Mouse (Mus musculus): ENCODE data around the gene Grik4.

DNA sequence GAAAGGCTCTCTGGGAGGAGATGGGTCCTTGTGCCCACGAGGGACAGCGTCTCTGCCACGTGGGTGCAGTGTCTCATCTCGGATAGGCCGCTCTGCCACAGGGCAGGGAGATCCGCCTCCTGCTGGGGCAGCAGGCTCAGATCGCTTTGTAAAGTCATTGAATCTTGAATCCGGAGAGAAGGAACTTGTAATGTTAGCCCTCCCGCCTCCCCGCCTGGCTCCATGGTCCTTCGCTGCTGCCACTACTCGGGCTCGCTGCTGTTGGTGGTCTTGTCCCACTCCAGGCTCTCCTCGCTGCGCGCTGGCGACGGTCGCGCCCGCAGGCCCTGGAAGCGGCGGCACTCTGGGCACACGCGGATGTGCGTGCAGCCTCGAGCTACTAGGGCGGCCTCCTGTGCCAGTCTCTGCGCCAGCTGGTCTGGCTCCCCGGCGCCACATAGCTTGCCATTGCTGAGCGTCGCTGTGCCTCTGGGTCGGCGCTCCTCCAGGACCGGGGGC, 423.7 kb downstream of the Grik4 start:
- TF ChIP-seq POLR2A (IDR thresholded peaks at IDR 0.05; ENCODE audit: borderline replicate concordance, extremely low read depth, insufficient read depth, insufficient read length, poor library complexity, severe bottlenecking) = no peak
- TF ChIP-seq CTCF (IDR thresholded peaks at IDR 0.05; ENCODE audit: borderline replicate concordance, extremely low read depth, insufficient read depth, insufficient read length) = no peak

Measured in brain, embryonic 14.5 days (tissue).